Mouse (Mus musculus): ENCODE results near the gene Tmem86b. TPM values are rescaled to one million over a fixed set of nuclear protein-coding genes. Genes with fewer than 3 reads are reported as not detected.

The Tmem86b gene
- polyA plus RNA-seq (2017; shearing (Covaris generic)), result 10 to 100 TPM; 12.1 to 12.7 TPM

DNA sequence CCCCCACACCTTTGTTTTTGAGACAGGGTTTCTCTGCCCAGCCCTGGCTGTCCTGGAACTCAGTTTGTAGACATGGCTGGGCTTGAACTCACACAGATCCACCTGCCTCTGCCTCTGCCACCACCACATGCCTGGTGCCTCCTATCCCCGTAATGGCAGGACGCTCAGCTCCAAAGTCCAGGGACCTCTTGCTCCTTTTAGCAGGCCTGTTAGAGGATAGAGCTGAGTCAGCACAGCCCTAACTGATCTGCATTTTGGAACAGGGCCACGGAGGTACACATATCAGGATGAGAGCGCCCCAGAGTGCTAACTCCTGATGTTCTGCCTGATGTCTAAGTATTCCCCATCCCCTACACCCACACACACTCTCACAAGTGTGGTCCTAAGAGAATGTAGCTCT is at the start of gene Tmem86b:
Gene Tmem86b (minus strand): TSS at position 392 of the 400 bp plus-strand sequence.

DNA sequence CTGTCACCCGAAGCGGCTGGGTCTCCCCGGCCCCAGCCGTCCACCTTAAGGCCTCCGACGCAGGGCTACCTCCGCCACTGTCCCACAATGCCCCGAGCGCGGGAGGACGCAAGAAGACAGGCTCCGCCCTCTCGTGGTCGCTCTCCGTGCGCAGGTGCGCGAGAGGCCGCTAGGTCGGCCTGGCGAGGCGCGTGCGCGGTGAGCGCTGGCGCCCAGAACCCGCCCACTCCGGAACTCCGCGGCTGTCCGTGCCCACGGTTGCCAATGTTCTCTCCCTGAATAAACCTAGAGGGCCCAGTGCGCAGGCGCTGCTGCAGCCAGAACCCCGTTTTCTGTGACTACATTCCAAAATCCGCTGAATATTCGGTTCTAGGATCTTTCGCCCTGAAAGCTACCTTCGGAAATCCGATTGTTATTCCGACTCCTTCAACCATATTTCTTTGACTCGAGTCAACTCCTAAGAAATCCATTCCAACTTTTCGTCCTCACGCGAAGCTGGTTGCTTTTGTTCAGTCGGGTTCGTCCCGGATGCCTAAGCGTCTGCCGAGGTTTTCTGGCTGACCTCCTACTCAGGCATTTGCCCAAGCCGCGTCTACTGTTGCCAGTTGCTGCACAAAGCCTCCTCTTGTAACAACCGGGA is 27.8 kb upstream of the Tmem86b start, which contains the start of gene Ppp6r1:
Gene Ppp6r1 (minus strand): TSS at position 108 of the 640 bp plus-strand sequence.

DNA sequence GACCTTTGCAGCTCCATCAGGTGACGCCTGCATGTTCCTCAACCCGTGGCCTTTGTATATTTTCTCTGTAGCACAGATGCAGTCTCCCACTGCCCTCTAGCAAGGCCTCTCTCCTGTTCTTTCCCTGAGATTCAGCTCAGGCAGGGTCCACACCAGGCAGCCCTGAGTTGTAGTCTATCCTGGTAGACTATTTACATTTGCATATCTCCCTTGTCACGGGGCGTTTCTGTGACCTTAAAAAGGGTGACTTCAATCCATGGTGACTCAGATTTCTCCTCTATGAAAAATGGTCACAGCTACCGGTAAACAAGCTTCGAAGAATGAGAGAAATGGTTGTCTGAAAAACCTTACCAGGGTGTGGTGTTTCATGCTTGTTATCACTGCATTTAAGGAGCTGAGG is 27.3 kb downstream of the Tmem86b start, which contains the start of gene Ptprh:
Gene Ptprh (minus strand): TSS at position 169 of the 400 bp plus-strand sequence.

Other genes with a start within 250 kb of the Tmem86b start
- gene Gp6, start 233.7 kb downstream of the Tmem86b start, polyA plus RNA-seq (2017; shearing (Covaris generic)), result under 1 TPM in 1 of 2 experiments, not detected in 1; 0.42 TPM
- 1 to 10 TPM; 4.3 to 6.8 TPM for gene Rdh13, start 185.8 kb downstream of the Tmem86b start, polyA plus RNA-seq (2017; shearing (Covaris generic))
- gene Eps8l1, start 170.7 kb downstream of the Tmem86b start, polyA plus RNA-seq (2017; shearing (Covaris generic)), result 10 to 100 TPM in 1 of 2 experiments, 1 to 10 TPM in 1; 6.2 to 30.5 TPM
- 100 to 1,000 TPM; 147 to 198 TPM for gene Ppp1r12c, start 129.7 kb downstream of the Tmem86b start, polyA plus RNA-seq (2017; shearing (Covaris generic))
- gene Tnnt1, start 115.0 kb downstream of the Tmem86b start, polyA plus RNA-seq (2017; shearing (Covaris generic)), result 1 to 10 TPM; 4.1 to 9.6 TPM
- gene Tnni3, start 107.2 kb downstream of the Tmem86b start, polyA plus RNA-seq (2017; shearing (Covaris generic)), result 1 to 10 TPM in 1 of 2 experiments, not detected in 1; 5.5 TPM
- gene Dnaaf3, start 99.0 kb downstream of the Tmem86b start, polyA plus RNA-seq (2017; shearing (Covaris generic)), result 1 to 10 TPM in 1 of 2 experiments, not detected in 1; 2.6 TPM
- gene Syt5, start 83.9 kb downstream of the Tmem86b start, polyA plus RNA-seq (2017; shearing (Covaris generic)), result 1 to 10 TPM in 1 of 2 experiments, under 1 TPM in 1; 0.53 to 1.3 TPM
- 1 to 10 TPM in 1 of 2 experiments, not detected in 1; 1.1 TPM for gene Ptprh, start 27.4 kb downstream of the Tmem86b start, polyA plus RNA-seq (2017; shearing (Covaris generic))
- 100 to 1,000 TPM; 275 to 316 TPM for gene Ppp6r1, start 27.6 kb upstream of the Tmem86b start, polyA plus RNA-seq (2017; shearing (Covaris generic))
- gene Hspbp1, start 53.6 kb upstream of the Tmem86b start, polyA plus RNA-seq (2017; shearing (Covaris generic)), result 10 to 100 TPM; 62.6 to 74.0 TPM
- gene Brsk1, start 59.2 kb upstream of the Tmem86b start, polyA plus RNA-seq (2017; shearing (Covaris generic)), result under 1 TPM in 1 of 2 experiments, not detected in 1; 0.64 TPM
- gene Tmem150b, start 93.8 kb upstream of the Tmem86b start, polyA plus RNA-seq (2017; shearing (Covaris generic)), result under 1 TPM; 0.39 to 0.65 TPM
- gene Kmt5c, start 108.7 kb upstream of the Tmem86b start, polyA plus RNA-seq (2017; shearing (Covaris generic)), result 10 to 100 TPM; 39.6 to 41.0 TPM
- 1 to 10 TPM in 1 of 2 experiments, not detected in 1; 3.1 TPM for gene Cox6b2, start 121.7 kb upstream of the Tmem86b start, polyA plus RNA-seq (2017; shearing (Covaris generic))
- gene Fam71e2, start 139.9 kb upstream of the Tmem86b start, polyA plus RNA-seq (2017; shearing (Covaris generic)), result not detected
- gene Il11, start 151.4 kb upstream of the Tmem86b start, polyA plus RNA-seq (2017; shearing (Covaris generic)), result under 1 TPM; 0.18 to 0.23 TPM
- gene Tmem190, start 151.5 kb upstream of the Tmem86b start, polyA plus RNA-seq (2017; shearing (Covaris generic)), result 1 to 10 TPM in 1 of 2 experiments, under 1 TPM in 1; 0.37 to 1.1 TPM
- gene Tmem238, start 158.2 kb upstream of the Tmem86b start, polyA plus RNA-seq (2017; shearing (Covaris generic)), result 10 to 100 TPM; 11.1 to 18.2 TPM
- gene Rpl28, start 161.5 kb upstream of the Tmem86b start, polyA plus RNA-seq (2017; shearing (Covaris generic)), result 100 to 1,000 TPM; 268 to 278 TPM
- gene Ube2s, start 181.2 kb upstream of the Tmem86b start, polyA plus RNA-seq (2017; shearing (Covaris generic)), result 100 to 1,000 TPM in 1 of 2 experiments, 10 to 100 TPM in 1; 99.5 to 166 TPM
- not detected for gene Shisa7, start 213.3 kb upstream of the Tmem86b start, polyA plus RNA-seq (2017; shearing (Covaris generic))
- 10 to 100 TPM; 23.8 to 37.5 TPM for gene Isoc2b, start 238.8 kb upstream of the Tmem86b start, polyA plus RNA-seq (2017; shearing (Covaris generic))
- 1 to 10 TPM in 1 of 2 experiments, under 1 TPM in 1; 0.75 to 1.2 TPM for gene Isoc2a, start 245.7 kb upstream of the Tmem86b start, polyA plus RNA-seq (2017; shearing (Covaris generic))